Mouse (Mus musculus) heart, postnatal 0 days (tissue): Measurements from ENCODE around the gene Fut9.

Experiments
- CTCF ChIP-seq: IDR thresholded peaks from 2 replicates; pipeline ENCODE4 v1.5.1; 2016; ENCODE audit warnings: antibody characterized with exemption, control low read depth, low read depth
- EP300 ChIP-seq: IDR thresholded peaks from 2 replicates; pipeline ENCODE4 v1.6.1; 2016; ENCODE audit warnings: antibody characterized with exemption, low read depth

DNA sequence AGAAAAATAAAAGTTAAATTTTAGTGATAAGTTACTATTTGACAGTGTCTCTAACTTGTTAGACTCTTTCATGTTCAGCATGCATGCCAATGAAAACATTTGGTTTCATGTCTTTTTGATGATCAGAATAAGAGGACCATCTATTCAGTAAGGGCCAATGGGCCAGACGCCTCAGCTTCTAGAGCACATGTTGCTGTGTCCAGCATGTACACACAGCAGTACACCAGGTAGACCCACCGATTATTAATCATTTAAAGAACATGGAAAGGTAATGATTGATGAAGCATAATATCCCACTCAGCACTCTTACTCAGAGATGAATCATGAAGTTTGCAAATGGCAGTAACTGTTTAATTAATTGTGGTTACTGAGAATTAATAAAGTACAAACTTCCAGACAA, 1.7 kb upstream of the Fut9 start:
- TF ChIP-seq CTCF (no peak), EP300 (no peak)
